Mouse (Mus musculus): Measurements from ENCODE around the gene Elfn1.

DNA sequence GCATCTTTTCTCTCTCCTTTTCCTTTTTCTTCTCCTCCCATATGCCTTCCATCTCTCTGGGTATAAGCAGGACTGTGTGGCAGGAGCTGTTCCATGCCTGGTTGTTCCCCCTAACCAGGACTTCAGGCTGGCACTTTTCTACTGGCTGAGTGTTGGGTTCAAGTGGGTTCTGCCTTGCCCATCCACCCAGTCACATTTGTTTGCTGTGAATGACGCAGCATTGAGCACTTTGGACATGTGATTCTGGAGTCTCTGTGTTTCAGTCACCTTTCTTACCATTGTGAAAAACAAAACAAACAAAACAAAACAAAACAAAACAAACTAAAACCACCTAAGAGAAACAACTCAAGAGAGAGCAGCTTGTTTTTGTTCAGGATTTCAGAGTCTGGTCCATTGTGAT lies 36.2 kb upstream of the Elfn1 start:
- no peak for TF ChIP-seq CTCF (IDR thresholded peaks at IDR 0.05; ENCODE audit: low read depth, low read length)
- no peak for TF ChIP-seq POLR2A (IDR thresholded peaks at IDR 0.05; ENCODE audit: extremely low read depth, insufficient read depth, low read length)

All from liver, adult 2 months (tissue).